Mouse (Mus musculus): ENCODE data around the gene Grb10.

GRCm38 (mm10) chr11:11973366-11974014 lies 65.0 kb downstream of the Grb10 start:
- TF ChIP-seq POLR2A (IDR thresholded peaks at IDR 0.05; ENCODE audit: borderline replicate concordance, extremely low read depth, low read depth, low read length) (no peak), CTCF (IDR thresholded peaks at IDR 0.05; ENCODE audit: insufficient read depth, low read length) (peak; percentile 74)

Data from lung, adult 2 months (tissue).